Mouse (Mus musculus) brain, embryonic 14.5 days (tissue): ENCODE results near the gene Gm36210.
A peak's percentile ranks its signal among the peaks of the same experiment; 100 is the strongest.

Source experiments
- CTCF ChIP-seq: fragments of 200-500 bp; IDR thresholded peaks from 2 replicates; pipeline ENCODE4 v1.5.1; 2012; ENCODE audit warnings: inconsistent platforms, mild to moderate bottlenecking, moderate library complexity, borderline replicate concordance; ENCODE audit not compliant: insufficient read depth, insufficient read length; ENCODE audit errors: extremely low read depth
- POLR2A ChIP-seq: fragments of 200-500 bp; IDR thresholded peaks from 2 replicates; pipeline ENCODE4 v1.6.1; 2012; ENCODE audit warnings: mild to moderate bottlenecking, inconsistent platforms, borderline replicate concordance; ENCODE audit not compliant: poor library complexity, insufficient read depth, insufficient read length, severe bottlenecking; ENCODE audit errors: extremely low read depth

DNA sequence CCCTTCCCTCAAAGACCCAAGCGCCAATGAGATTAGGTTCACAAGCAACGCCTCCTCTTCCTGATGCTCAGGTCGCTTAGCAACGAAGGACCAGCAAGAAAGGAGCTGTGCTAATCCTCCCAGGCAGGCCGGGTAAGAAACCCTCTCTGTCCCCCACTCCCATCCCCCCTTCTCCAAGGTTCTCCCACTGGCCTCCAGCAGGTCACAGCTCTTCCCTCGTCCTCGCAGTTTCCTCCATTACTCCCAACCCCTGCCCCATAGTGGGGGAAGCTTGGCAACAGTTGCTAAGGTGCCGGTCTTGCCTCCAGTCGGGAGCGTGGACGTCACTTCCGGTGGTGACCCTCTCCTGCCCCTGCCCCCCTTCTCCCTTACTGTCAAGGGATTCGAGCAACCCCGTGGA lies 16.2 kb upstream of the Gm36210 start:
- TF ChIP-seq CTCF: no peak
- 0 out of 2 replicates have a peak, but pooled peaks have one; percentile 25 for TF ChIP-seq POLR2A
